Mouse (Mus musculus): ENCODE measurements at regions not wholly inside any gene's neighbourhood (a gene's known extent, or its start where the extent isn't known, plus 50 kb on each side); places are given as distances from the start of the nearest gene placed in this dataset.

GRCm38 (mm10) chr12:118650483-118651160 is 195.5 kb upstream of the Sp8 start:
- TF ChIP-seq CTCF (IDR thresholded peaks at IDR 0.05; ENCODE audit: low read depth, low read length) (no peak), POLR2A (IDR thresholded peaks at IDR 0.05; ENCODE audit: extremely low read depth, insufficient read depth, low read length) (no peak)

Data from liver, adult 2 months (tissue).